Mouse (Mus musculus) right cerebral cortex, postnatal 36 days (tissue): Measurements from ENCODE around the gene Smad5.

ENCODE experiments used
- DNase-seq, 2 experiments: peaks; one replicate each; pipeline ENCODE4 v3.0.0; 2022; ENCODE audit warnings: low spot score in 2 of 2, mixed read lengths in 1 of 2

Smad5 gene

GRCm38 (mm10) chr13:56701924-56702323 lies 886 bp upstream of the Smad5 start:
- DNase-seq = no peak

GRCm38 (mm10) chr13:56703222-56703870 lies 536 bp downstream of the Smad5 start:
- DNase-seq = peak; percentile 34 to 35

GRCm38 (mm10) chr13:56703871-56704321 lies 1.1 kb downstream of the Smad5 start:
- no peak for DNase-seq

GRCm38 (mm10) chr13:56704596-56704995 lies 1.8 kb downstream of the Smad5 start:
- no peak for DNase-seq

GRCm38 (mm10) chr13:56707111-56707510 lies 4.3 kb downstream of the Smad5 start:
- no peak for DNase-seq

GRCm38 (mm10) chr13:56707606-56708005 lies 4.8 kb downstream of the Smad5 start:
- no peak for DNase-seq

- DNase-seq = no peak
These were observed 7.8 kb downstream of the Smad5 start for GRCm38 (mm10) chr13:56710620-56711019.

- no peak for DNase-seq
These were observed 9.4 kb downstream of the Smad5 start for GRCm38 (mm10) chr13:56712221-56712620.

- no peak for DNase-seq
These were observed 23.7 kb downstream of the Smad5 start for GRCm38 (mm10) chr13:56726551-56726950.

- DNase-seq = no peak
These were observed 26.2 kb downstream of the Smad5 start for GRCm38 (mm10) chr13:56729046-56729445.

GRCm38 (mm10) chr13:56734617-56735016 lies 31.8 kb downstream of the Smad5 start:
- no peak for DNase-seq

GRCm38 (mm10) chr13:56735212-56735875 lies 32.5 kb downstream of the Smad5 start:
- no peak for DNase-seq

- DNase-seq = no peak
These were observed 36.7 kb downstream of the Smad5 start for GRCm38 (mm10) chr13:56739556-56739955.

GRCm38 (mm10) chr13:56740496-56740895 lies 37.7 kb downstream of the Smad5 start:
- no peak for DNase-seq

GRCm38 (mm10) chr13:56741691-56742090 lies 38.9 kb downstream of the Smad5 start:
- no peak for DNase-seq

GRCm38 (mm10) chr13:56742325-56742901 lies 39.6 kb downstream of the Smad5 start:
- no peak for DNase-seq

- DNase-seq = no peak
These were observed 44.1 kb downstream of the Smad5 start for GRCm38 (mm10) chr13:56746739-56747532.

- no peak for DNase-seq
These were observed 44.7 kb downstream of the Smad5 start for GRCm38 (mm10) chr13:56747554-56747953.

- DNase-seq = no peak
These were observed 46.6 kb downstream of the Smad5 start for GRCm38 (mm10) chr13:56749377-56749776.

GRCm38 (mm10) chr13:56751774-56752173 lies 49.0 kb downstream of the Smad5 start:
- DNase-seq = no peak

GRCm38 (mm10) chr13:56752474-56753191 lies 49.8 kb downstream of the Smad5 start:
- no peak for DNase-seq
